ENCODE assay signal across 21 mouse cellular contexts in genomic region chr17:87454121-87454520, GRCm38 (mm10). TPM values are rescaled to one million over a fixed set of nuclear protein-coding genes. Genes with fewer than 3 reads are reported as not detected.
"Had no signal": no experiment of that assay in that cellular context is flagged by ENCODE, and none has a peak within 500 bp of the region (broad histone marks: within the 10 kb centered on the region; RNA-seq: fewer than 3 reads in every experiment).

No protein-coding gene starts in this region.

- DNase-seq: gastrocnemius, adult 2 months; gastrocnemius, postnatal 10 days; gastrocnemius, postnatal 25 days; heart, adult 2 months; heart, postnatal 14 days; heart, postnatal 36 days; kidney, adult 18-20 months; kidney, adult 8-10 months; kidney, postnatal 10 days; kidney, postnatal 25 days; kidney, postnatal 4 days; liver; liver, embryonic 13.5 days had no signal

RNA-seq across cellular contexts. Expression of gene Stpg4, which starts 26.6 kb away (rescaled TPM):
- total RNA-seq: gastrocnemius, adult 2 months; gastrocnemius, postnatal 10 days; gastrocnemius, postnatal 25 days; gastrocnemius, postnatal 4 days; granulocyte monocyte progenitor cell, adult 5-6 weeks; heart, adult 2 months; heart, postnatal 14 days; heart, postnatal 36 days; layer of hippocampus, adult 2 months; layer of hippocampus, postnatal 10 days; layer of hippocampus, postnatal 25 days; left cerebral cortex, adult 18-20 months; left cerebral cortex, adult 8-10 months; left cerebral cortex, postnatal 36 days had no signal
